Mouse (Mus musculus): Measurements from ENCODE around the gene Smim1. TPM values are rescaled to one million over a fixed set of nuclear protein-coding genes. Genes with fewer than 3 reads are reported as not detected.
A peak's percentile ranks its signal among the peaks of the same experiment; 100 is the strongest.

Gene Smim1
- polyA plus RNA-seq, 1 experiment from 2014 or later = 33.3 TPM

- 86% methylated on average over 5 of the region's 5 CpGs for WGBS
- no peak overlapping the region for H3K4me2 ChIP-seq
- no peaks in the 10 kb centered on the region for H3K4me1 ChIP-seq (ENCODE audit: insufficient read depth)
- no peaks in the 10 kb centered on the region for H3K27me3 ChIP-seq (ENCODE audit: insufficient read depth, low read length)
- H3K27ac ChIP-seq (ENCODE audit: low read depth) = no peak overlapping the region
- H3K9me3 ChIP-seq (ENCODE audit: low read depth, low read length) = no peaks in the 10 kb centered on the region
- H3K4me3 ChIP-seq (ENCODE audit: low read depth, low read length) = no peak overlapping the region
- DNase-seq (no peak), ATAC-seq (ENCODE audit: insufficient read depth) (no peak)
- TF ChIP-seq CTCF (IDR thresholded peaks at IDR 0.05; ENCODE audit: low read depth) = no peak
- no peak overlapping the region for H3K9ac ChIP-seq
- H3K36me3 ChIP-seq (ENCODE audit: insufficient read depth) = peaks cover 37% of the 10 kb centered on the region
Observed at GRCm38 (mm10) chr4:154005488-154005887, 20.5 kb downstream of the Smim1 start.

- H3K9ac ChIP-seq = no peak overlapping the region
- no peaks in the 10 kb centered on the region for H3K9me3 ChIP-seq (ENCODE audit: low read depth, low read length)
- H3K27ac ChIP-seq (ENCODE audit: low read depth) = no peak overlapping the region
- H3K36me3 ChIP-seq (ENCODE audit: insufficient read depth) = peaks cover 89% of the 10 kb centered on the region
- no peak for ATAC-seq (ENCODE audit: insufficient read depth)
- H3K4me2 ChIP-seq = no peak overlapping the region
- H3K4me1 ChIP-seq (ENCODE audit: insufficient read depth) = no peaks in the 10 kb centered on the region
- no peak for TF ChIP-seq CTCF (IDR thresholded peaks at IDR 0.05; ENCODE audit: low read depth)
- no peak overlapping the region for H3K4me3 ChIP-seq (ENCODE audit: low read depth, low read length)
- no peak for DNase-seq
- no peaks in the 10 kb centered on the region for H3K27me3 ChIP-seq (ENCODE audit: insufficient read depth, low read length)
- 89% methylated on average over 8 of the region's 8 CpGs for WGBS
Observed at GRCm38 (mm10) chr4:153993505-153993904, 32.5 kb downstream of the Smim1 start.

- no peak for TF ChIP-seq CTCF (IDR thresholded peaks at IDR 0.05; ENCODE audit: low read depth)
- 82% methylated on average over 10 of the region's 10 CpGs for WGBS
- no peak overlapping the region for H3K4me2 ChIP-seq
- H3K4me1 ChIP-seq (ENCODE audit: insufficient read depth) = no peaks in the 10 kb centered on the region
- ATAC-seq (ENCODE audit: insufficient read depth) = no peak
- H3K27ac ChIP-seq (ENCODE audit: low read depth) = no peak overlapping the region
- no peak overlapping the region for H3K4me3 ChIP-seq (ENCODE audit: low read depth, low read length)
- no peaks in the 10 kb centered on the region for H3K9me3 ChIP-seq (ENCODE audit: low read depth, low read length)
- no peak for DNase-seq
- peaks cover 89% of the 10 kb centered on the region for H3K36me3 ChIP-seq (ENCODE audit: insufficient read depth)
- no peaks in the 10 kb centered on the region for H3K27me3 ChIP-seq (ENCODE audit: insufficient read depth, low read length)
- H3K9ac ChIP-seq = no peak overlapping the region
Observed at GRCm38 (mm10) chr4:153992715-153993114, 33.3 kb downstream of the Smim1 start.

GRCm38 (mm10) chr4:153980470-153980869 lies 45.6 kb downstream of the Smim1 start:
- no peak overlapping the region for H3K4me3 ChIP-seq (ENCODE audit: low read depth, low read length)
- ATAC-seq (ENCODE audit: insufficient read depth) = no peak
- TF ChIP-seq CTCF (IDR thresholded peaks at IDR 0.05; ENCODE audit: low read depth) = no peak
- peaks cover 4% of the 10 kb centered on the region for H3K4me1 ChIP-seq (ENCODE audit: insufficient read depth)
- H3K9ac ChIP-seq = no peak overlapping the region
- H3K27ac ChIP-seq (ENCODE audit: low read depth) = no peak overlapping the region
- peaks cover 62% of the 10 kb centered on the region for H3K36me3 ChIP-seq (ENCODE audit: insufficient read depth)
- H3K4me2 ChIP-seq = no peak overlapping the region
- no peaks in the 10 kb centered on the region for H3K9me3 ChIP-seq (ENCODE audit: low read depth, low read length)
- DNase-seq = no peak
- H3K27me3 ChIP-seq (ENCODE audit: insufficient read depth, low read length) = no peaks in the 10 kb centered on the region
- WGBS = 95% methylated on average over 11 of the region's 11 CpGs

- no peak overlapping the region for H3K9ac ChIP-seq
- H3K4me2 ChIP-seq = no peak overlapping the region
- ATAC-seq (ENCODE audit: insufficient read depth) = no peak
- H3K36me3 ChIP-seq (ENCODE audit: insufficient read depth) = peaks cover 49% of the 10 kb centered on the region
- no peaks in the 10 kb centered on the region for H3K27me3 ChIP-seq (ENCODE audit: insufficient read depth, low read length)
- no peak overlapping the region for H3K27ac ChIP-seq (ENCODE audit: low read depth)
- no peak for DNase-seq
- H3K4me3 ChIP-seq (ENCODE audit: low read depth, low read length) = no peak overlapping the region
- 86% methylated on average over 10 of the region's 10 CpGs for WGBS
- H3K4me1 ChIP-seq (ENCODE audit: insufficient read depth) = peaks cover 4% of the 10 kb centered on the region
- no peak for TF ChIP-seq CTCF (IDR thresholded peaks at IDR 0.05; ENCODE audit: low read depth)
- no peaks in the 10 kb centered on the region for H3K9me3 ChIP-seq (ENCODE audit: low read depth, low read length)
Observed at GRCm38 (mm10) chr4:153979243-153979642, 46.8 kb downstream of the Smim1 start.

- TF ChIP-seq CTCF (IDR thresholded peaks at IDR 0.05; ENCODE audit: low read depth) = peak; percentile 15; the same call in 1 of the 2 replicates
- peak overlapping the region; percentile 72 for H3K4me3 ChIP-seq (ENCODE audit: low read depth, low read length)
- H3K36me3 ChIP-seq (ENCODE audit: insufficient read depth) = peaks cover 24% of the 10 kb centered on the region
- H3K4me1 ChIP-seq (ENCODE audit: insufficient read depth) = peaks cover 4% of the 10 kb centered on the region
- no peak overlapping the region for H3K27ac ChIP-seq (ENCODE audit: low read depth)
- peak overlapping the region; percentile 66 for H3K9ac ChIP-seq
- WGBS = 36% methylated on average over 6 of the region's 6 CpGs
- no peak for ATAC-seq (ENCODE audit: insufficient read depth)
- H3K27me3 ChIP-seq (ENCODE audit: insufficient read depth, low read length) = no peaks in the 10 kb centered on the region
- no peaks in the 10 kb centered on the region for H3K9me3 ChIP-seq (ENCODE audit: low read depth, low read length)
- no peak for DNase-seq
- peak overlapping the region; percentile 73 for H3K4me2 ChIP-seq
Observed at GRCm38 (mm10) chr4:153975768-153976167, 50.3 kb downstream of the Smim1 start.

GRCm38 (mm10) chr4:153975292-153975662 lies 50.8 kb downstream of the Smim1 start:
- H3K27ac ChIP-seq (ENCODE audit: low read depth) = no peak overlapping the region
- H3K4me1 ChIP-seq (ENCODE audit: insufficient read depth) = peaks cover 4% of the 10 kb centered on the region
- peak overlapping the region; percentile 73 for H3K4me2 ChIP-seq
- no peaks in the 10 kb centered on the region for H3K27me3 ChIP-seq (ENCODE audit: insufficient read depth, low read length)
- 1% methylated on average over 33 of the region's 33 CpGs for WGBS
- peak overlapping the region; percentile 66 for H3K9ac ChIP-seq
- DNase-seq (peak; percentile 25), ATAC-seq (ENCODE audit: insufficient read depth) (peak; percentile 76)
- peak overlapping the region; percentile 72 for H3K4me3 ChIP-seq (ENCODE audit: low read depth, low read length)
- TF ChIP-seq CTCF (IDR thresholded peaks at IDR 0.05; ENCODE audit: low read depth) = no peak
- no peaks in the 10 kb centered on the region for H3K9me3 ChIP-seq (ENCODE audit: low read depth, low read length)
- peaks cover 23% of the 10 kb centered on the region for H3K36me3 ChIP-seq (ENCODE audit: insufficient read depth)
